Mouse (Mus musculus): Measurements from ENCODE around the gene Chd9.

- TF ChIP-seq CTCF (IDR thresholded peaks at IDR 0.05; ENCODE audit: extremely low read depth, insufficient read length, insufficient replicate concordance, low read depth, low read length) (no peak), POLR2A (IDR thresholded peaks at IDR 0.05; ENCODE audit: low read depth, low read length) (no peak)
These were observed 50.4 kb downstream of the Chd9 start for GRCm38 (mm10) chr8:90878551-90878950.

Measured in small intestine, adult 2 months (tissue).